Mouse (Mus musculus) liver, postnatal 0 days (tissue): ENCODE results near the gene Tas1r2.
A peak's percentile ranks its signal among the peaks of the same experiment; 100 is the strongest.

Source experiments
- CTCF ChIP-seq: sonication (generic); IDR thresholded peaks from 2 replicates; pipeline ENCODE4 v1.5.1; 2016; ENCODE audit warnings: antibody characterized with exemption, low read depth
- EP300 ChIP-seq: IDR thresholded peaks from 2 replicates; pipeline ENCODE4 v1.6.1; 2016; ENCODE audit warnings: antibody characterized with exemption, low read depth, mild to moderate bottlenecking

GRCm38 (mm10) chr4:139630171-139630570 lies 23.2 kb upstream of the Tas1r2 start:
- peak; percentile 12; the same call in 1 of the 2 replicates for TF ChIP-seq CTCF
- TF ChIP-seq EP300: no peak
